Mouse (Mus musculus) liver, embryonic 16.5 days (tissue): ENCODE results near the gene Hunk. TPM values are rescaled to one million over a fixed set of nuclear protein-coding genes. Genes with fewer than 3 reads are reported as not detected.

Experiments
- ATAC-seq: fragments of 200-750 bp; cut with Nextera tagmentation; 2 replicates; pipeline ENCODE4 v1.8.0; 2017; ENCODE audit warnings: low read depth, mild to moderate bottlenecking, moderate number of reproducible peaks, moderate library complexity
- H3K27ac ChIP-seq: fragments of 300-500 bp; sonication (generic); 2 replicates; pipeline ENCODE4 v1.5.1; 2014; ENCODE audit warnings: mild to moderate bottlenecking, low read length
- H3K27me3 ChIP-seq: fragments of 300-500 bp; sonication (generic); 2 replicates; pipeline ENCODE4 v1.6.1; 2014; ENCODE audit warnings: low read depth, low read length, mixed read lengths; ENCODE audit not compliant: control insufficient read depth, insufficient read depth
- H3K36me3 ChIP-seq: fragments of 300-500 bp; sonication (generic); 2 replicates; pipeline ENCODE4 v1.6.1; 2014; ENCODE audit warnings: mild to moderate bottlenecking; ENCODE audit not compliant: control insufficient read depth, insufficient read depth
- H3K4me1 ChIP-seq: fragments of 300-500 bp; sonication (generic); 2 replicates; pipeline ENCODE4 v1.6.1; 2014; ENCODE audit warnings: low read depth, low read length, mixed read lengths; ENCODE audit not compliant: control insufficient read depth
- H3K4me2 ChIP-seq: fragments of 300-500 bp; sonication (generic); 2 replicates; pipeline ENCODE4 v1.6.1; 2014; ENCODE audit warnings: low read depth, low read length, mixed read lengths
- H3K4me3 ChIP-seq: fragments of 300-500 bp; sonication (generic); 2 replicates; pipeline ENCODE4 v1.5.1; 2014; ENCODE audit warnings: low read depth, mild to moderate bottlenecking, low read length
- H3K9ac ChIP-seq: fragments of 300-500 bp; sonication (generic); 2 replicates; pipeline ENCODE4 v1.6.1; 2014; ENCODE audit warnings: low read depth, low read length
- H3K9me3 ChIP-seq: fragments of 300-500 bp; sonication (generic); replicated peaks from 2 replicates; pipeline ENCODE4 v1.6.1; 2016; ENCODE audit warnings: low read length; ENCODE audit not compliant: control insufficient read depth
- WGBS: fragments of 180-500 bp; shearing (Covaris S2); extraction: QIAGEN DNeasy Blood & Tissue Kit; methylation state at CpG from one replicate; pipeline ENCODE4 v1.1.7; 2014; ENCODE audit not compliant: insufficient replicate concordance; 5-methylcytosine and 5-hydroxymethylcytosine counted together
- polyA plus RNA-seq: library from polyadenylated mRNA; unstranded; fragments of >200 nt; fragmentation: Nextera tagmentation; extraction: Ambion mirVana; gene quantifications from 2 replicates; pipeline ENCODE4 v1.2.1, GENCODE M21; 2015

Hunk gene
- polyA plus RNA-seq, 1 experiment from 2014 or later: 1.3 TPM

DNA sequence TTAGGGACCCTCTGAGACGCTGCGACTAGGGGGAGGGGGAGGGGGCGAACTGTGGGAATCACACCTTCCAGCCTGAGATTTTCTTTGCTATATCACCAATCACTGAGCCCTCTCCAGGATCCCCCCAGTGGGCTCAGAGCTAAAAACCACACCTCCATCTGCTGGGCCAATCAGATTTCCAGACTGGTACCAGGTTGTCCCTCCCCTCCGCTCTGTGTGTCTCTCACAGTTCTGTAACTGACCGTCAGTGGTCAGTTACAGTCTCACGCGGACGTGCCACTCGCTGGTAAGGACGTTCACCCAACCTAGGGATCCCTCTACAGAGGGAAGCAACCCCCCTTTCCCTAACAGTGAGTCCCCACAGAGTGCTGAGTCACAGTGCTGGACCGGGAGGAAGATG is 111.1 kb downstream of the Hunk start:
- no peaks in the 10 kb centered on the region for H3K27me3 ChIP-seq
- H3K9me3 ChIP-seq: no peaks in the 10 kb centered on the region
- H3K4me2 ChIP-seq: no peak overlapping the region
- H3K36me3 ChIP-seq: no peaks in the 10 kb centered on the region
- WGBS: 40% methylated on average over 11 of the region's 11 CpGs
- no peak overlapping the region for H3K27ac ChIP-seq
- H3K4me1 ChIP-seq: no peaks in the 10 kb centered on the region
- H3K9ac ChIP-seq: no peak overlapping the region
- H3K4me3 ChIP-seq: no peak overlapping the region
- no peak for ATAC-seq

DNA sequence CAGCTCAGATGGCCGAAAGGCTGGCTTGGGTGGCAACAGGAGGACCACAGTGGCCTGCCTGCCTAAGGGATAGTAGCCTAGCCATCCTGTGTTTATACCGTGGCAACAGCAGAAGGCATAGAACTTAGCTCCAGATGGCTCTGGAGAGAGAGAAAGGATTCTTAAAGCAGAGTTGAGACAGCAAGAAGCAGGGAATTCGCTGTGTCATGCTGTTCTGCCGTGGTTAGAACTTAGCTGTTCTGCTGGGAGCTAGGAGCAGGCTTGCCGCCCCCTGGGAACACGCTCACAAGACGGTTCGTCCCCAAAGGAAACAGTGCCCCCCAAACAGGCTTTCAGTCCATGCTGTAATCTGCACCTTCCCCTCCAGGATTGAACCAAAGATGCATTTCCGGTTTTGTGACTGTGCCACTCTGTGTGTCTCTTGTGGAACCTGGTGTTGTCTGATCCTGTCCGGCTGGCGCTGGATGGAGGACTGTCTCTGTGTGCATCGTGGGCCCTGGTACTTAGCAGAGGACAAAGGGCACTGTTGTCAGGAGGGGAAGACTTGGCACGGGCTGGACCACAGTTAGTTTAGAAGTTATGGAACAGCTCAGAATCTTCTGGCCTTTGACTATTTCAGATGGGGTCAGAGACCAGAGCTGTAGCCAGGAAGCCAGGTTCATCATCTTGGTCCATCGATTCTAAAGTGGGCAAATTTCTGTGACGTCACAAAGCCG is 112.1 kb downstream of the Hunk start:
- Histone ChIP-seq H3K27ac (no peak overlapping the region), H3K4me2 (no peak overlapping the region), H3K9ac (no peak overlapping the region), H3K4me1 (no peaks in the 10 kb centered on the region), H3K27me3 (no peaks in the 10 kb centered on the region), H3K9me3 (no peaks in the 10 kb centered on the region), H3K4me3 (no peak overlapping the region), H3K36me3 (no peaks in the 10 kb centered on the region)
- no peak for ATAC-seq
- WGBS: 59% methylated on average over 16 of the region's 16 CpGs

DNA sequence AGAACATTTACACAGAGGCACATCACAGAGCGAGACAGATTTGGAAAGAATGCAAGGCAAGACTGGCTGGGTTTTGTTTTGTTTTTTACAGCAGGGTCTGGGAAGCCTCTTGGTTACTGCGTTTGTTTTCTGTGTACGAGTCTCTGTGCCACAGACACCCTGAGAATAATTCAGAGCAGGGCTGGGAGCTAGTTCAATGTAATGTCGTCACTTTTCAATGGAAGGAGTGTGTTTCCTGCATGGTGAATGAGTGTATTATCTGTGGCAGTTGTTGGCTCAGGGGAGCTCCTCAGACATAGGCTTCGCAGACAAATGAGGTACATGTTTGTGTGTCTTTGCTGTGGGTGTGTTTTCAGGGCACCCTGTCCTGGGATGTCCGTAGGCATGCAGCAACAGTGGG is 115.0 kb downstream of the Hunk start:
- ATAC-seq: no peak

DNA sequence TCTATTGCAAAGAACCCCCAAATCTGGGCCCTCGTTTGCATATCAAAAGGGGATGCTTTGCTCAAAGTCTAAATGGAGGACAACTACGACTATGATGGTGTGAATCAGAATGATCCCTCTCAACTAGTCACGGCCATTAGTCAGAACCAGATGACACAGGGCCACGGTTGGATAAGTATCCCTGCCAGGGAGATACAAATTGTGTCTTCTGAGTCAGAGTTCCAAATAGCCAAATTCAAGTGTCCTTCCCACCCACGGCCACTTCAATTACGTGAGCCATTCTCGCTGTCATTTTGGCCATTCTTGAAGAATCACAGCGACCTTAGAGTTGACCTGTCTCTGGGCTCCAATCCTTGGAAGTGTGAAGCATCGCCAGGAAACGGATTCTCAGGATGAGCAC is 119.4 kb downstream of the Hunk start:
- no peak for ATAC-seq

More for the DNA sequence above, 115.0 kb downstream of the Hunk start:
- 68% methylated on average over 6 of the region's 6 CpGs for WGBS
- Histone ChIP-seq H3K4me2 (no peak overlapping the region), H3K36me3 (no peaks in the 10 kb centered on the region), H3K4me3 (no peak overlapping the region), H3K4me1 (no peaks in the 10 kb centered on the region), H3K27ac (no peak overlapping the region), H3K9me3 (no peaks in the 10 kb centered on the region), H3K27me3 (no peaks in the 10 kb centered on the region), H3K9ac (no peak overlapping the region)

DNA sequence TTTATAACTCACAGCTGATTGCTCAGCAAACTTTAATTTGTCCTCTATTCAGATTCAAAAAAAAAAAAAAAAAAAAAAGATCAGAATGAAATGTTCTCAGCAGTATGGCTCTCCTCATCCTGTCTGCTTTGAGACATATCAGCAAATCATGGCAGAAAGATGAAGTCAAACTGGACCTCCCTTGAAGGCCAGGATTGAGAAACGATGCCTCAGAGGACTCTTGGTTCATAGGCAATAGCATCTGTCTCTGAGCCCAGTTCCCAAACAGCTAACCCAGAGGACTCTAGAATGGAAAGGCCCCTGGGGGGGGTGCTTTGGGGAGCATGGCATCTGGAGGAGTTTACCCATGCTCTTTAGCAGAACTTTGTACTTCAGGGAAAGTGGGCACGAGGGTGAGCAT is 119.9 kb downstream of the Hunk start:
- H3K9ac ChIP-seq: no peak overlapping the region
- no peaks in the 10 kb centered on the region for H3K9me3 ChIP-seq
- H3K4me3 ChIP-seq: no peak overlapping the region
- H3K27ac ChIP-seq: no peak overlapping the region
- no peaks in the 10 kb centered on the region for H3K4me1 ChIP-seq
- WGBS: 63% methylated on average over 2 of the region's 2 CpGs
- H3K27me3 ChIP-seq: no peaks in the 10 kb centered on the region
- no peak for ATAC-seq
- H3K4me2 ChIP-seq: no peak overlapping the region
- no peaks in the 10 kb centered on the region for H3K36me3 ChIP-seq

More for the DNA sequence above, 119.4 kb downstream of the Hunk start:
- Histone ChIP-seq H3K4me1 (no peaks in the 10 kb centered on the region), H3K36me3 (no peaks in the 10 kb centered on the region), H3K9ac (no peak overlapping the region), H3K4me3 (no peak overlapping the region), H3K4me2 (no peak overlapping the region), H3K27me3 (no peaks in the 10 kb centered on the region), H3K9me3 (no peaks in the 10 kb centered on the region), H3K27ac (no peak overlapping the region)
- 67% methylated on average over 10 of the region's 10 CpGs for WGBS

DNA sequence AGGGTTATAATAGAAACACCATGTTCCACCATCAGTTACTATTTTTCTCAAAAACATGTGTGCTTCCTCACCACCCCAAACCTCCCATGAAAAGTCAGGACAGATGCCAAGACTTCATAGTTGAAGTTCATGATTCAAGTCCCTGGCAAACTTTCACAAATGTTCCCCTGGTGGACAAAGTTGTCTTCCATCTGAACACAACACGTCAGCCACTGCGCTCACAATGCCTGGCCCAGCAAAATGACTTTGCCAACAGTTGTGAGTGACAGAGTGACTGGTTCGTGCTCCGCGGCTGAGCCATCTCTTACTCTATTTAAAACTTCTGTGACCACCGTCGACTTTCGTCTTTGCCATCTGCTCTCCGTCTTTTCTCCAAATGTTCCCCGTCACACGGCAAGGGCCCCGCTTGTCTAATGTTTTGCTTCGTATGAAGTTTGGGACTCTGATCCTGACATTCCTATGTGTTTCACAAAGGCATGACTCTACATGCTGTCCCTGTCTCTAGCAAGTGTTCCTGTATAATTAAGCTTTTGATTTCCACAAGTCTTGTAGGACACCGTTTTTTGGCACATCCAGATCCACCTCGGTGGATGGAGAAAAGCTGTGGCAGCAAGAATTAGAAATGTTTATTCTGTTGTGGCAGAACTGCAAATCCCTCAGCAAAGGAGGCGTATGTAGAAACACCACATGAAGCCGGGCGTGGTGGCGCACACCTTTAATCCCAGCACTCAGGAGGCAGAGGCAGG is 125.9 kb downstream of the Hunk start:
- Histone ChIP-seq H3K4me2 (no peak overlapping the region), H3K9ac (no peak overlapping the region), H3K27me3 (no peaks in the 10 kb centered on the region), H3K4me3 (no peak overlapping the region), H3K36me3 (no peaks in the 10 kb centered on the region), H3K4me1 (no peaks in the 10 kb centered on the region), H3K9me3 (no peaks in the 10 kb centered on the region), H3K27ac (no peak overlapping the region)
- WGBS: 78% methylated on average over 19 of the region's 19 CpGs
- no peak for ATAC-seq

DNA sequence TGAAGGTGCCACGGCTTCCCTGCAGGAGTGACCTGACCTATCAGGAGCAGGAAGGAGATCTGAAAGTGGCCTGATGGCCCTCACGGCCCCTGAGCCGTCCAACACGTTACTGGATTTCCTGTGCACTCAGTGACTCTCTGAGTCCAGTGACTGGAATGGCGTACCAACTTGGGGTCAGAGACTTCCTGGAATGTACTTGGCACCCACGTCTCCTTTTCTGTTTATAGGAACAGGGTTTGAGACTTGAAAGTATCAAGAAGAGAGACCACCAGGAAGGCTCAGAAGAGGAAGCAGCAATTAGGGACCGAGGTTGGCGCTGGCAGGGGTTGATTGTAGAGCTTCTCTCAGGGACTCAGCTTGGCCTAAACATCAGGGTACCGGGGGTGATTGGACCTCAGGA is 131.2 kb downstream of the Hunk start:
- Histone ChIP-seq H3K9me3 (no peaks in the 10 kb centered on the region), H3K9ac (no peak overlapping the region), H3K4me2 (no peak overlapping the region), H3K27ac (no peak overlapping the region), H3K36me3 (no peaks in the 10 kb centered on the region), H3K27me3 (no peaks in the 10 kb centered on the region), H3K4me1 (no peaks in the 10 kb centered on the region), H3K4me3 (no peak overlapping the region)
- ATAC-seq: no peak
- WGBS: 36% methylated on average over 9 of the region's 9 CpGs

DNA sequence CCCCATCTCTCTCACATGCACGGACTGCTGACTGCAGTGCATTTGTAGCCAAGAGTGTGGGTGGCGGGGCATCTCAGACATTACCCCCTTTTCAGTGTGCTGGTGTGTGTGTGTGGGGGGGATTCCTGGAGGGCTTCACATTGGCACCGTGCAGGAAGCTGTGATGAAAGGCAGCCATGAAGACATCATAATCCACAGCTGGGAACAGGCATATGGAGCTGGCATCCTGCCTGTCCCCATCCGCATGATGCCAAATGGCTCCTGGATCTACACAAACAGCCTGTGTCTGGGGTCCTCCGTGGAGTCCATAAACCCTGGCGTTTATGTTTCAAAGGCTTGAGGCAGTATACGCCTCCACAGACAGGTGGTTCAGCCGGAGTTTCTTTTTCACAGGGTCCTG is 132.4 kb downstream of the Hunk start:
- Histone ChIP-seq H3K36me3 (no peaks in the 10 kb centered on the region), H3K4me2 (no peak overlapping the region), H3K9ac (no peak overlapping the region), H3K4me3 (no peak overlapping the region), H3K27me3 (no peaks in the 10 kb centered on the region), H3K27ac (no peak overlapping the region), H3K9me3 (no peaks in the 10 kb centered on the region), H3K4me1 (no peaks in the 10 kb centered on the region)
- 65% methylated on average over 8 of the region's 8 CpGs for WGBS
- no peak for ATAC-seq

DNA sequence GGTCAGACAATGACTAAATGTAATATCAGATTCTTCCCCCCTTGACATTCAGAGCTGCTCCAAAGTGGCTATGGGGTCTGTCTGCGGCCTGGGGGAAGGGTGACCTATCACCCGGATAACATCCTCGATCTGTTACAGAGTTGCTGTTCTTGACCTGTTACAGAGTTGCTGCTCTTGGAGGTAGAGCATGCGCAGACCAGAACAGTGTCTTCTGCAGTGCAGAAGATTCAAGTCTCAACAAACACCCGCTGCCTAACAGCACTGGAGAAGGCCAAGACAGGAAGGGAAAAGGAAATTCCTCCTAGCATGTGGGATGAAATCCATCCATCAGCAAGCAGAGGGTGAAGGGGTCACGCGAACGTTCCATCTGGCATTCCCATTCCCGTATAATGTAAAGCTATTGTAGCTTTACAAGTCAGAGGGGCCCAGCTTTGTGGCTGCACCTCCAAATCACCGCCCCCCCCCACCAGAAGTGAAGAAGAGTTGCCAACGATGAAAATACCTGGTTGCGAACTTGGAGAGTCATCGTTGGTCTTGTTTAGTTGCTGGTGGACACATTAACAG is 133.0 kb downstream of the Hunk start:
- no peak overlapping the region for H3K9ac ChIP-seq
- no peak overlapping the region for H3K4me3 ChIP-seq
- H3K4me2 ChIP-seq: no peak overlapping the region
- H3K36me3 ChIP-seq: no peaks in the 10 kb centered on the region
- H3K27ac ChIP-seq: no peak overlapping the region
- H3K27me3 ChIP-seq: no peaks in the 10 kb centered on the region
- 62% methylated on average over 13 of the region's 13 CpGs for WGBS
- no peaks in the 10 kb centered on the region for H3K9me3 ChIP-seq
- ATAC-seq: no peak
- H3K4me1 ChIP-seq: no peaks in the 10 kb centered on the region
